Mouse (Mus musculus) monocyte, adult 59 days (primary cell): ENCODE measurements around the gene Ly6g5c. TPM values are rescaled to one million over a fixed set of nuclear protein-coding genes. Genes with fewer than 3 reads are reported as not detected.

Experiments used
- total RNA-seq, 2 experiments: library from RNA; stranded (reverse); gene quantifications; one replicate each; pipeline ENCODE4 v1.2.4; 2023

Gene Ly6g5c
- not detected for total RNA-seq

DNA sequence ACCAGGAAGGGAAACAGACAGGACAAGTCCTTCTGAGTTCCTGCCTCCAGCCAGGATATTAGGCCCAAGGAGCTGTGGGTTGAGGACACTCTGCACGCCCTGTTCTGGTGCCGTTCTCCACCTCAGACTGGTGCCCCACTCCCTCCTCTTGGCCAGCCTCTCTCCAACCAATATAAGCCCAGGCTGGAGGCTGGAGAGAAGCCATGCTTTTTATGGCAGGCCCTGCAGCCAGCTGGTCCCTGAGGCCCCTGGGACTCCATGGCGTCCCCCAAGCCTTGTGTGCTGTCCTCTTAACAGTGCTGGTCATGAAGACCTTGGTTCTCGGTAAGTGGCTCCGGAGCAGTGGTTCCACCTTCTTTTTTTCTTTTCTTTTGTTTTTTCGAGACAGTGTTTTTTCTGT is at the start of gene Ly6g5c:
Ly6g5c (plus strand) TSS at position 183 of the 400 bp plus-strand sequence.

DNA sequence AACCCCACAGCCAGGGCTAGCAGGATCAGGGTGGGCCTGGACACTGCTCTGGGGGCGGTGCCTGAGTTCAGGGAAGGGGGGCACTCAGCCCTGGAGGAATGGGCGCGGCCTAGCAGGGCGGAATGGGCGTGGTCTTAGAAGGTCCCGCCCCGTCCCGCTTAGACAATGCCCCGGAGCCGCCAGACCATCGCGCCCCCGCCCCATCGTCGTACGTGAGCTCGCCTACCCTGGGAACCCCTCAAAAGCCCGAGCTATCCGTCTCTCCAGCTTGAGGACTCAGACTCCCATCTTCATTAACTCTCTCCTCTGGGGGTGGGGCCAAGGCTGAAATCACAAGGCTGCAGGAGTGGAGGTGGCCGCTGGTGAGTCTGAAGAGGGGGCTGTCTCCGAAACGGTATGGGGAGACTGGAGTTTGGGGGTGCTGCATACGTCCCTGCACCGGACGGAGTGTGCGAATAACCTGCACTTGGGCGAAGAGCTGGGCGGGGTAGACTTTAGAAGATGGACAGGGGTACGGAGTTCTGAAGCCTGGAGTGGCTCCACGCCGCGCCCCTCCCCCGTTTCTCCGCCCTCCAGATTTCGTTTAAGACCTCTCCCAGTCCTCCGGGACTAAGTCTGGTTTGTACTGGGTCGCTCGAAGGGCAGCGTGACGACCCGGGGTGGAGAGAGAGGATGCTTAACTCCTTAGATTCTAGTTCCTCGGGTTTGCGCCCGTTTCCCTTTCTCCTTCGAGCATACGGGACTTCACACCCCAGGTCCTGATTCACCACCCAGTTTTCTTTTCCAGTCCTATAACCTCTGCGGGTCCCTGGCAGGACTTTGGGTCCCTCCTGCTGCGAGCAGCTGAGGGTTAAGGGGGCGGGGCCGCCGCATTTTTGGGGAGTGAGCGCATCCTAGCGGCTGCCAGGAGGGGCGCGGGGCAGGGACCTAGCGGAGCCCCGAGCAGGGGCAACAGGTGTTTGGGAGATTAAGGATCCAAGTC is 48.9 kb upstream of the Ly6g5c start, which contains the start of gene Ddah2:
Ddah2 (plus strand) TSS at position 125 of the 982 bp plus-strand sequence.

DNA sequence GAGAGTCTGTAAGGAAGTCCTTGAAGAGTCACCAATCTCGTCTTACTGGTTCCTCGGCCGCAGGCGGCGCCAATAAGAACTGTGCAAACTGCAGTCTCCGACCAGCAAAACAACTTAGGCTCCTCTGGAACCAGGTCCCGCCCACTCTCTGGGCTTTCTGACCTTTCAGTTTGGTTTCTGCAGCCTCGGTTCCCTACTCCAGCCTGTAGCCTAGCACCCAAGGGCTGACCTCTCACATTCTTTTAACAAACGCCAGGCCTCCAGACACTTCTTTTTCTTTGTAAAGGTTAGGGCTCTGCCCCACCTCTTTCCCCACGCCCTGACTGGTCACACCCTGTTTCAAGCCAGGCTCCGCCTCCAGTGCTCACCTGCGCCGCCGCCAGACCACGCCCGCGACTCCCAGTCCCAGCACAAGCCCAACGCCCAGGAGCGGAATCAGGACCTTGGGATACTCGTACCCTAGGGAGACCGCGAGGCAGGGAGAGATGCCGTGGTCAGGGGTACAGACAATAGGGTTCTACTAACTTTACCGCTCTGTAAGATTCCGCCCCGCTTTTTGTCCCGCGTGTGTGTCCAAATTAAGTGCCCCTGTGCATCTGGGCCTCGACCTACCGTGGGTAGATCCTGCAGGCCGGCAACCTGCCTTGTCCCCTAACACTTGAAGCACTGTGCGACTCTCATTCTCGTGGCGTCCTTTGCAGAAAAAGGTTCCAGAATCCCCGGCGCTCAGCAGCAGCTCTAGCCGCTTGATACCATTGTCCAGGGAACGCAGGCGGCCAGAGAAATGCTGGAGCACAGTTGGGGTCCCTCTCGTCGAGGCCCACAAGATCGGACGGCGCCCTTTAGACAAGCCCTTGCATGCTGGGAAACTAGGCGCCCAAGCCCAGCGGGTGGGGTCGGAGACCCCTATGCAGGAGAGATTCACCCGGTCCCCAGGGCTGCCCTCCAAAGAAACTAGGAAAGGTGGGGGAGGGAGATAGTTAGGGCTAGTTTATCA is 42.8 kb upstream of the Ly6g5c start, which contains the start of gene Ly6g6c:
Ly6g6c (plus strand) TSS at position 438 of the 997 bp plus-strand sequence.

DNA sequence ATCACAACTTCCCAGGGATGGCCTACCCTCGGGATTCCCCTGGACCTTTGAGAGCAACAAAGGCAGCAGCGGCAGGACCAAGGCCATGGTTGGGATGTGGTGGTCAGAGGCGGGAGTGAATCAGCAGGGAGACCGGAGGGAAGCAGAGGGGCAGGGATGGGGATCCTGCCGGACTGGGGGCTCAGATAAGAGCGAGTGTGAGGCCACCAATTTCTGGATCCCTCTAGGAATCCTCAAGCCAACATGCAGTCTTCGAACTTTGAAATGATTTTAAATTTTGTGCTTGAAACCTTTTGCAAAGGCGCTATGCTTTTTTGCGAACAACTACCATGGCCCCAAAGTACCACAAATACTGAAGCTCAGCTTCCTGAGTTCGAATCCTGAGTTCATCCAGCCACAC is 42.0 kb upstream of the Ly6g5c start, which contains the start of gene Mpig6b:
Mpig6b (minus strand) TSS at position 101 of the 400 bp plus-strand sequence.

DNA sequence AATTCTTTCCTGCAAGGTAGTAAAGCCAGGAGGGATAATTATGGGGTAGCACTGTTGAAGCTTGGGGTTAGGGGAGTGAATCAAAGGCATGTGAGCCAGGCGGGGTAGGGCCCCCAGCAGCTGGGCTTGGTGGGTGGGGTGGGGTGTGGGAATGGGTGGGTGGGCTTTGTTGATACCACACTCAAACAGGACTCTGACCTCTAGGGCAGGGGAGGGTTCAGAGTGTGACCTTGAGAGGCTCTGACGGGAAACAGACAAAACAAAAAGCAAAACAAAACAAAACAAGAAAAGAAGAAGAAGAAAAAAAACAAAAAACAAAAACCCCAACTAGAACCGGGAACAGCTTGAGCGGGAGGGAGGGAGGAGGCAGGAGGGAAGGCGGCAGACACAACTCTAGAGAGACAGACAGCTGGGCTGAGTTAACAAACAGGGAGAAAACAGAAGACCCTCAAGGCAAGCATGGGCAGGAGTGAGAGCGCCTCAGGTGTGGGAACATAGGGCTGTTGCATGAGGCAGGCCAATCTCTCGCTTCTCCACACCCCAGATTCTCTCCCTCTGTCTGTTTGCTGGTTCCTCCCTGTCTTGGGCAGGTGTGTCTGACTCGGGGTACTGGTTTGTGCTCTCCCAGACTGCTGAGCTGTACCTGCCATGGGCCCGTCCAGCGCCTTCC is 31.4 kb upstream of the Ly6g5c start, which contains the start of gene Ly6g6e:
Ly6g6e (plus strand) TSS at position 396 of the 670 bp plus-strand sequence.

DNA sequence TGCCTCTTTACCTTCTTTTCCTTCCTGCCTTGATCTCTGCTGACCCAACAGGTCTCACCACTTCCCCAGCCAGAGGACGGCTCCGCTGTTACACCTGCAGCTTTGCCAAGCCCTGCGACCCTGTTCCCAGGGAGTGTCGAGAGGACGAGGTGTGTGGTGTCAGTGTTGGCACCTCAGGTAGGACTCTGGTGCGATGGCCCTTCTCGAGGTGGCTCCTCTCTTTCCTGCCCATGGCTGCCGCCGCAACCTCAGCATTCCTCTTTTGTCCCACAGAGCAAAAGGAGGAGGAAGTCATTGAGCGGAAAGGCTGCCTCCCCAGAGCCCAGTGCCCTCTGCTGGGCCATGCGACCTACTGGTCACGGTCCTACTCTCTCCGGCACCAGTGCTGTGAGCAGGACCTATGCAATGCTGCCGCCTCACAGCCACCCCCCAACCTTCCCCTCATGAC is 30.3 kb upstream of the Ly6g5c start, which contains the start of gene Ly6g6d:
Ly6g6d (minus strand) TSS at position 280 of the 448 bp plus-strand sequence.

DNA sequence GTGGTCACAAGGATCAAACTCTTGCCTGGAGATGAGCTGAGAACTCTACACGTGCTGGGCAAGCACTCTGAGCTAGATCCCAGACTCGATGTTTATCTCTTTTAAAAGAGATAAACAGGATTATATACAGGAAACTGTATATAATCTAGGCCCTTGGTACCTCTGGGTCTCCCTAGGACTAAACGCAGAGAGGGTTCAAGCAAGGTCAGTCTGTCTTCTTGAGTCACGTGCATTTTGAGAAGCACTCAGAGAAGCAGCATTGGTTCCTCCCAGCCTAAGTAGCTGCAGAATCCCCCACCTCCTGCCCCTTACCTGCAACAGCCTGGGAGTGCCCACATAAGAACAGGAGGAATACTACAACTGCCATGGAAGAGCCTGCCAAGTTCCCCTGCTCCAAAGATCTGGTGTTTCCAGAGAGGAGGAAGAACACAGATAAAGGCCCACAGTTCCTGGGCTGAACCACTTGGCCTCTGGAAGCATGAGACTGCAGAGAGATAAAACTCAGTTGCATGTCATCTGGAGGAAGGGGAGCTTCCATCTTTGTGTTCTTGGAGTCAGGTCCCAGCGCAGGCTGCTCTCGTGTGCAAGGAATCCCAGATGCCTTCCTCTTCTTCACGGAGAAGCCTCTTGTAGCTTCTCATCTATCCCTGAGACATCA is 22.7 kb upstream of the Ly6g5c start, which contains the start of gene Ly6g6f:
Ly6g6f (minus strand) TSS at position 403 of the 658 bp plus-strand sequence.

DNA sequence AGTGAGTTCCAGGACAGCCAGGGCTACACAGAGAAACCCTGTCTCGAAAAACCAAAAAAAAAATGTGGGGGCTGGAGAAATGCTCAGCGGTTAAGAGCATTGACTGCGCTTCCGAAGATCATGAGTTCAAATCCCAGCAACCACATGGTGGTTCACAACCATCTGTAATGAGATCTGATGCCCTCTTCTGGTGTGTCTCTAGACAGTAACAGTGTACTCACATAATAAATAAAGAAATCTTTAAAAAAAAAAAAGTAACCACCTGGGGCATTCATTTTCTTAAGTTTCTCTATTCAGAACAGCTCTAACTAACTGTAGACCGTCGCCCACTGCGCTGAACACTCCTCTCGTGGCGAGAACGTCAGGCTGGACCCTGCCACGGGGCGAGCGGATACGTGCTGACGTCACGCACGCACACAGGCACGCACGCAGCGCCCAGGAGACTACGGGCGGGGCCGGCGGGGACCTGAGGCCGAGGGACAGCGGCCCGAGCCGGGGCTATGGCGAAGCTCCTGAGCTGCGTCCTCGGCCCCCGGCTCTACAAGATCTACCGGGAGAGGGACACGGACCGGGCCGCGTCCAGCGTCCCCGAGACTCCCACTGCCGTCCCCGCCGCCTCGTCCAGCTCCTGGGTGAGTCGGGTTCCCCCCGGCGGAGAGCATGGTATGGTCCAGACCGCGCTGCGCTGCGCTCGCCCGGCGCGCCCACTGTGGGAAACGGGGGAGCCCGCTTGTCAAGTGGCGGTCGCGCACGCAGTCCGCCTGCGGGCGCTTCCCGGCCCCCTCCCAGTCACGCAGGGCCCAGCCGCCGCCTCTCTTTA is 19.0 kb upstream of the Ly6g5c start, which contains the start of gene Abhd16a:
Abhd16a (plus strand) TSS at position 439 of the 820 bp plus-strand sequence.

DNA sequence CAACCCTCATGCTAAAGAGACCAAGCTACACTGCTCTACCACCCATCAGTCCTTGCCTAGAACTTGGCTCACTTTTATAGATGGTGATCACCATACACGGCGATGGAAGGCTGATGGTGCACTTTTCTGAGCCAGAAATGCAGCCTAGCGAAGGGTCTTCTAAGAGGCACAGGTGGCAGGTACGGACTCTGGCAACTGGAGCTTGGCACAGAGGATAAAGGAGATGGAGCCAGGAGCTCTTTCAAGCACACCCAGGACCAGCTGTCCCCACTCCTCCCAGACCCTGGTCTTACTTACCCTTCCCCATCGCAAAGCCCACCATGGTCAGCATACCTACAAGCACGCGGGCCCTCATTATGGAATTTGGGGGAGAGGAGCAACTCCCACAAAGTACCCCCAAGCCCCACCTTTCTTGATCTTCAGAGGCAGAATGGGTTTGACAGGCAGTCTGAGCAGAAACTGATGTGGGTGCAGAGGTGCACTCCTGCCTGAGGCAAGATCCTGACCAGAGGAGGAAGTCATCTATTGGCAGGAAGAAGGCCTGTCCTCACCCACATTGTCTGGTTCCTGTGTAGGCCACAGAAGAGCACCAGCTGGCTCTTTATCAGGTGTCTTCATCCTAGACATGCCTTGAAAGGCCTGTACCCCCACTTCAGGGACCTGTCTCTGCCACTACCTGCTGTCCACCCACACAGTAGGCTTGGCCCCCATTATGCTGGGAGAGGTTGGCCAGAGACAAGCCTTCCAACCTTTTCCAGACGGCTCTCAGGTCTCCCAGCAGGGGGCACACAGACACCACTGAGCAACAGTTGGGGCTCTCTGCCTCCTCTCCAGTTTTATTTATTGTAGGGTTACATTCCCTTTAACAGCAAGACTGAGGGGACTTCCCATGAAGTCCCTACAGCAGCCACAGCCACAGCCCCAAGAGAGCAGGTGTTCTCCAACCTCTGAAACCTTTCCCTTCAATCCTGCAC is 7.3 kb downstream of the Ly6g5c start, which contains the start of gene Ly6g5b:
Ly6g5b (minus strand) TSS at position 383 of the 974 bp plus-strand sequence.

DNA sequence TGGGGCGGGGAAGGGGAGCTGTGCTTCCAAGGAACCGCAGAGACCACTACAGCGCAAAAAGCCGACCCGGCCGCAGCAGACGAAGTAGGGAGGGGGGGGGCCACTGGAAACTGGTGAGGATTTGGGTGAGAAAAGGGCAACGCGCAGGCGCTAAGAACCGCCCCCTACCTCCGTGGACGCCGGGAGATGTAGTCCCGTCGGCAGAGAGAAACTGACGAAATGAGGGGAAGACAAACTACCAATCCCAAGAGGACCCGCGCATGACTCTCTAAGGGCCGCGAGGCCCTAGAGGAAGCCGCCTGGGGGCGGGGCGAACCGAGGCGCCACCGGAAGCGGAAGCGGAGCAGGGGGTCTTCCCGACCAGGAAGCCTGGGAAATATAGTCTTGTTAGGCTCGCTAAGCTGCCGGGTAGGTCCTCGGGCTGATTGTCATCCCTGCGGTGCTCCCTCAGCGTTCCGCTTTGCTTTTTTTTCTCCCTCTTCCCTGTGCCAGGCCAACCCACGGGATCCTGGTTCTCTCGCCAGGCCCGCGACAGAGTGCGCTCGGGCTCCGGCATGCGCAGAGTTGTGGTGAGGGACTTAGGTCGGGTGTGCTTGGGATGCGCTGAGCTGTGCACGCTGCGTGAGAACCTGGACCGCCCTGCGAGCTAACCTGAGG is 13.2 kb downstream of the Ly6g5c start, which contains the start of gene Gpank1:
Gpank1 (plus strand) TSS at position 313 of the 657 bp plus-strand sequence.

DNA sequence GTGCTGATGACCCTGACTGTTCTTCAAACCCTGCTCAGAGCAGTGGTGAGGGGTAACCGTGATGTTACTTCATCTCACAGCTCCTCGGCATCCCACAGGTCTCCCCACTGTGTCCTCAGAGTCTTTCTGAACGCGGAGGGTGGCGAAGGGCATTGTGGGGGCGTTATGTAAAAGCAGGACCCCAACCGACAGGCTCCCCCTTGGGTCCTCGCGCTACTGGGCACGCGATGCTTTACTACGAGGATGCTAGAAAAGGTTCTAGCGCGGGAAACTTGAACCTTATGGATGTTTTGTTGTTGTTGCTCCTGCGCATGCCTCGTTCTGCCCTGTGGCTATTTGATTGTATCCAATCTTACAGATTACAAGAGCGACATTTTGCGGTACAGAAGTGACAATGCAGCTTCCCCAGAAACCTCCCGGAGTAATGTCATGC is 13.8 kb downstream of the Ly6g5c start, which contains the start of gene Csnk2b:
Csnk2b (minus strand) TSS at position 183 of the 433 bp plus-strand sequence.

DNA sequence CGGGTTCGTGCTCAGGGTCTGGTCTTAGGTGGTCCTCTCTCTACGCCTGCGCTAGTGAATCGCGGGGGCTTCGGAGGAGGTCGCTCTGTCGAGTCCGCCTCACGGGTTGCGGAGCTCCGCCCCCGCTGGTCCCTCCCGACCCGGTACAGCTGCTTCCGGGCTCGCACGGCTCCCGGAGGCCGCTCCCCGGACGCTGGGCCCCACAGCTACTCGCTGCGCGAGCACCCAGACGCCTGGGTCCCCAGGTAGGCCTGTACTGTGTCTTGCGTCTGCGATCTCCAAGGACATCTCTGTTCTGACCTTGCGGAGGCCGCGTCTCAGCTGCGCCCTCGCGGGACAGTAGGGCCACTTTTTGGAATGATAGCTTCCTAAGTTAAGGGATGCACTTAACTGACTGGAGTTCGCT is 18.1 kb downstream of the Ly6g5c start, which contains the start of gene D17H6S53E:
D17H6S53E (plus strand) TSS at position 168 of the 406 bp plus-strand sequence.

DNA sequence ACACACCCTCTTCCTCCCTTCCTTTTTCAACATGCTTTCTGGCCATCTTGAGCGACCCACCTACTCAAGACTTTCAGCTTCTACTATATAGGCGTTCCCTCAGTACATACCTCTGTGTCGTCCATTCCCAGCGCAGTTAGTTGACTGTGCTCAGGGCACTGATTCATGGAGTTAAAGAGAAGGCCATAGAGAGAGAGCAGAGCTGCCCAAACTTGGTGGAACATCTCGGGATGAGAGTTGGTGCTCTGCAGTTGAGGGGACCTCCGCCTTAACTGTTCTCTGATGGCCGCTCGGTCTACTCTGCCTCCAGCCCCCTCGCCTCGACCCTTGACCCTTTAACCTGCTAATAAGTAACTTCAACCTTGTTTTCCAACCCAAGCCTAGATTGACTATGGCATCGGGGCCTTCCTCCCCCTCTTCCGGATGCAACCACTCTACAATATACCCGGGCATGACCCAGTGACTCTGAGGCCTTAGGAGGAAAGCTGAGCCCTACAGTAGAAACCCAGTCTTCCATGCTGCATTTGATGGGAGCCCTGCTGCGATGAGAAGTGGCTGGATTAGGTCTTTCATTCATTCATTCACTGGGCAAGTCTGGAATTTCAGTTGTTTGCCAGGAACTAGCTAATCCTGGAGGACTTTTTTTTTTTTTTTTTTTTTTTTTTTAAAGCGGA is 23.6 kb downstream of the Ly6g5c start, which contains the start of gene Apom:
Apom (minus strand) TSS at position 551 of the 674 bp plus-strand sequence.

DNA sequence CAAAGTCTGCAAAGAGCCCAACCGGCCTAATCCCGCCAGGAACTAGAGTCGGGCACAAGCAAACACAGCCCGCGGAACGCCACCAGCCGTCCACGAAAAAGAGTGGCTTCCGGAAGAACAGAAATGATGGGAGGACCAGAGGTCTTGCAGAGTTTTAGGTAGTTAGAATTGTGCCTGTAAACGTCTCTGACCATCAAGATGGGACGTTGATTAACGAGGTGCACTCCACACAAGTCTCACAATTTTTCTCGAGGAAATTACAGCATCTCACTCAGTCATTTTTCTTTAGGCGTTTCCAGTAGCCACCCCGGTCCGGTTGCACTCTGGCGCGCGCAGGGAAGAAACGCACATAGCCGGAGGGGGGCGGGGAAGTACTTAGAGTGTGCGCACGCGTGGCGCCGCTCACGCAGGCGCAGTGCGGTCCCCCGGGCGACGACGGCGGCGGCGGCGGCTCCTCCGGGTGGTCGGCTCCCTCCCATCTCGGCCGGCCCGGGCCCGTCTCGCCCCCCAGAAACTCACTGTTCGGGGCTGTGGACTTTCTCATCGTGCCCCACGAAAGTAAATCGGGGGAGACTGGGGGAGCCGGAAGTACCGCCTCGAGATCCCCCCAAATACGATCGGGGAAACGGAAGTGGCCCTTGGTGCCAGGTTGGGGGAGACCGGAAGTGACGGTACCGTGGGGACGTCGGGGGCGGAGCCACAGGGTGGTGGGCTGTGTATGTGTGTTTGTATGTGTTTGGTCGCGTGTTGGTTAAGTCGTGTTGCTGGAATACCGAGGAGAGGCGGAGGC is 26.9 kb downstream of the Ly6g5c start, which contains the start of gene Bag6:
Bag6 (plus strand) TSS at position 378 of the 790 bp plus-strand sequence.

